Mouse (Mus musculus): ENCODE results near the gene Igfbp4. TPM values are rescaled to one million over a fixed set of nuclear protein-coding genes. Genes with fewer than 3 reads are reported as not detected.

Igfbp4 gene
- total RNA-seq, 2 experiments from 2014 or later: 219 to 333 TPM

- no peak for DNase-seq
Measured at GRCm38 (mm10) chr11:99041841-99042780, 1.1 kb downstream of the Igfbp4 start.

- peak; percentile 51 for DNase-seq
Measured at GRCm38 (mm10) chr11:99042834-99043431, 1.9 kb downstream of the Igfbp4 start.

- DNase-seq: no peak
Measured at GRCm38 (mm10) chr11:99043632-99044031, 2.6 kb downstream of the Igfbp4 start.

GRCm38 (mm10) chr11:99044306-99044705, 3.3 kb downstream of the Igfbp4 start:
- DNase-seq: no peak

- peak; percentile 72 for DNase-seq
Measured at GRCm38 (mm10) chr11:99045159-99045889, 4.3 kb downstream of the Igfbp4 start.

GRCm38 (mm10) chr11:99047120-99047519, 6.1 kb downstream of the Igfbp4 start:
- DNase-seq: peak; percentile 83

- peak; percentile 38 for DNase-seq
Measured at GRCm38 (mm10) chr11:99047643-99048042, 6.6 kb downstream of the Igfbp4 start.

- peak; percentile 59 for DNase-seq
Measured at GRCm38 (mm10) chr11:99055143-99055542, 14.1 kb downstream of the Igfbp4 start.

GRCm38 (mm10) chr11:99055571-99056452, 14.8 kb downstream of the Igfbp4 start:
- DNase-seq: no peak

- DNase-seq: peak; percentile 47
Measured at GRCm38 (mm10) chr11:99060435-99060834, 19.4 kb downstream of the Igfbp4 start.

GRCm38 (mm10) chr11:99062661-99063060, 21.6 kb downstream of the Igfbp4 start:
- no peak for DNase-seq

GRCm38 (mm10) chr11:99063406-99064131, 22.5 kb downstream of the Igfbp4 start:
- DNase-seq: no peak

GRCm38 (mm10) chr11:99065353-99065752, 24.3 kb downstream of the Igfbp4 start:
- no peak for DNase-seq

GRCm38 (mm10) chr11:99065979-99066378, 24.9 kb downstream of the Igfbp4 start:
- peak; percentile 89 for DNase-seq

- no peak for DNase-seq
Measured at GRCm38 (mm10) chr11:99067591-99067990, 26.5 kb downstream of the Igfbp4 start.

- no peak for DNase-seq
Measured at GRCm38 (mm10) chr11:99068455-99068854, 27.4 kb downstream of the Igfbp4 start.

- no peak for DNase-seq
Measured at GRCm38 (mm10) chr11:99071866-99072265, 30.8 kb downstream of the Igfbp4 start.

GRCm38 (mm10) chr11:99073781-99074180, 32.7 kb downstream of the Igfbp4 start:
- no peak for DNase-seq

- no peak for DNase-seq
Measured at GRCm38 (mm10) chr11:99076744-99077319, 35.8 kb downstream of the Igfbp4 start.

GRCm38 (mm10) chr11:99077869-99078268, 36.8 kb downstream of the Igfbp4 start:
- DNase-seq: no peak

All from adrenal gland, postnatal 10 days (tissue).